Mouse (Mus musculus) kidney, adult 2 months (tissue): Measurements from ENCODE around the gene Kcnj5. TPM values are rescaled to one million over a fixed set of nuclear protein-coding genes. Genes with fewer than 3 reads are reported as not detected.

Source experiments
- DNase-seq: peaks from one replicate; pipeline ENCODE4 v3.0.0; 2021
- H3K27ac ChIP-seq: fragments of 200-500 bp; 2 replicates; pipeline ENCODE4 v1.5.1; 2012; ENCODE audit warnings: low read depth, low read length, control low read depth, inconsistent platforms; ENCODE audit not compliant: insufficient read depth
- H3K27me3 ChIP-seq: fragments of 200-500 bp; replicated peaks from 2 replicates; pipeline ENCODE4 v1.6.1; 2012; ENCODE audit warnings: mild to moderate bottlenecking, moderate library complexity, low read length, inconsistent platforms; ENCODE audit not compliant: control insufficient read depth, insufficient read depth
- H3K36me3 ChIP-seq: fragments of 200-500 bp; 2 replicates; pipeline ENCODE4 v1.6.1; 2012; ENCODE audit warnings: mild to moderate bottlenecking, moderate library complexity, low read length, inconsistent platforms; ENCODE audit not compliant: control insufficient read depth, insufficient read depth
- H3K4me1 ChIP-seq: fragments of 200-500 bp; 2 replicates; pipeline ENCODE4 v1.6.1; 2011; ENCODE audit warnings: low read length; ENCODE audit not compliant: control insufficient read depth, insufficient read depth
- H3K4me3 ChIP-seq: fragments of 200-500 bp; 2 replicates; pipeline ENCODE4 v1.5.1; 2011; ENCODE audit warnings: mild to moderate bottlenecking, low read depth, low read length, control low read depth; ENCODE audit not compliant: insufficient read depth
- CTCF ChIP-seq: fragments of 200-500 bp; conservative IDR thresholded peaks from 2 replicates; pipeline ENCODE4 v1.5.1; 2011; ENCODE audit warnings: low read depth, mild to moderate bottlenecking, control low read depth, low read length, moderate library complexity, mixed read lengths; ENCODE audit not compliant: insufficient read depth, insufficient read length
- POLR2A ChIP-seq: fragments of 200-500 bp; IDR thresholded peaks from one replicate; pipeline ENCODE4 v1.6.1; 2011; ENCODE audit warnings: low read depth, low read length, control low read depth
- WGBS: fragments of 180-500 bp; shearing (Covaris S2); methylation state at CpG from one replicate; pipeline ENCODE4 v1.1.7; 2018; 5-methylcytosine and 5-hydroxymethylcytosine counted together
- polyA plus RNA-seq: library from polyadenylated mRNA; depleted of rRNA; stranded (reverse); fragments of >200 nt; gene quantifications from 2 replicates; pipeline ENCODE4 v1.2.3, GENCODE M21; 2012; rRNA removed

The Kcnj5 gene
- polyA plus RNA-seq, 1 experiment, result 0.81 TPM

DNA sequence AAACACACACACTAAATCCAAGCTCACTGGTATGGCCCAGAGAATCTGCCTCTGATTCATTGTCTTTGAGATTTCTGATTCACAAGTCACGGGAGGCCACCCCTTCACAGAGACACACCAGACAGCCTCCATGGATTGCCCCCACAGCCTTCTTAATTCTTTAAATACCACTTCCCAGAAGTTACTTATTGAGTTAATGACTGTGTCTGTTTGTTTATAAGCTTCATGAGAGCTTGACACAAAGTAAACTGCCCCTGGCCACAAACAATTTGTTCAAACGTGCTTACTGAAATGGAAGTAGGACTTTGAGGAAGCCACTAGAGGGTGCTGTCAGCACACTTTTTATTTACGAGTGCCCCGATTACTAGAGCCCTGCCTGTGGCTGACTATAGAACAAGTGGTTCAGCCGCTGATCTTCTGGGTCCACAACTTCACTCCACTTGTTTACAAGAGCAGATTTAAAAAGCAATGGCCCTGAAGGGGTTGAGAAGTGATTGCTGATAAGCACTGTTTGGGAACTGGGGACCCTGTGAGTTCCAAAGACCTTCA, 72.2 kb downstream of the Kcnj5 start:
- WGBS, result 14% methylated on average over 5 of the region's 5 CpGs
- Histone ChIP-seq H3K27me3 (no peaks in the 10 kb centered on the region), H3K4me3 (no peak overlapping the region), H3K27ac (no peak overlapping the region), H3K36me3 (no peaks in the 10 kb centered on the region), H3K4me1 (no peaks in the 10 kb centered on the region; the same call in 1 of the 2 replicates)
- peak; percentile 87 for DNase-seq
- no peak for TF ChIP-seq POLR2A
- TF ChIP-seq CTCF, result peak; percentile 68

Other genes starting within 250 kb of the Kcnj5 start
- gene Arhgap32, start 228.2 kb downstream of the Kcnj5 start, polyA plus RNA-seq, result 9.5 and 10.1 TPM in 2 replicates
- 76.0 and 79.1 TPM in 2 replicates for gene Kcnj1, start 28.1 kb upstream of the Kcnj5 start, polyA plus RNA-seq
- gene Fli1, start 198.5 kb upstream of the Kcnj5 start, polyA plus RNA-seq, result 7.2 and 9.6 TPM in 2 replicates